Mouse (Mus musculus): Measurements from ENCODE around the gene Fezf2. TPM values are rescaled to one million over a fixed set of nuclear protein-coding genes. Genes with fewer than 3 reads are reported as not detected.
A peak's percentile ranks its signal among the peaks of the same experiment; 100 is the strongest.

Gene Fezf2
- polyA plus RNA-seq, 1 experiment from 2014 or later, result not detected

GRCm38 (mm10) chr14:12340238-12341074 lies 7.5 kb downstream of the Fezf2 start:
- Histone ChIP-seq H3K9me3 (replicated peaks) (no peaks in the 10 kb centered on the region), H3K4me1 (peaks cover 23% of the 10 kb centered on the region), H3K27me3 (peaks cover 99% of the 10 kb centered on the region), H3K36me3 (no peaks in the 10 kb centered on the region), H3K27ac (no peak overlapping the region), H3K4me2 (no peak overlapping the region), H3K9ac (no peak overlapping the region), H3K4me3 (replicated peaks) (peak overlapping the region; percentile 19; the same call in 1 of the 2 replicates)
- under 1% methylated on average over 19 of the region's 19 CpGs for WGBS
- no peak for ATAC-seq (replicated peaks; ENCODE audit: low FRiP score)

GRCm38 (mm10) chr14:12338811-12339565 lies 9.0 kb downstream of the Fezf2 start:
- Histone ChIP-seq H3K9ac (no peak overlapping the region), H3K27ac (no peak overlapping the region), H3K9me3 (replicated peaks) (no peaks in the 10 kb centered on the region), H3K36me3 (no peaks in the 10 kb centered on the region), H3K4me1 (peaks cover 10% of the 10 kb centered on the region; the same call in 1 of the 2 replicates), H3K4me3 (replicated peaks) (no peak overlapping the region), H3K4me2 (no peak overlapping the region), H3K27me3 (peaks cover 99% of the 10 kb centered on the region)
- ATAC-seq (replicated peaks; ENCODE audit: low FRiP score), result no peak
- 2% methylated on average over 10 of the region's 10 CpGs for WGBS

GRCm38 (mm10) chr14:12337998-12338809 lies 9.8 kb downstream of the Fezf2 start:
- H3K9me3 ChIP-seq (replicated peaks), result no peaks in the 10 kb centered on the region
- peaks cover 97% of the 10 kb centered on the region for H3K27me3 ChIP-seq
- no peaks in the 10 kb centered on the region for H3K36me3 ChIP-seq
- no peak for ATAC-seq (replicated peaks; ENCODE audit: low FRiP score)
- H3K27ac ChIP-seq, result no peak overlapping the region
- peaks cover 10% of the 10 kb centered on the region; the same call in 1 of the 2 replicates for H3K4me1 ChIP-seq
- H3K9ac ChIP-seq, result no peak overlapping the region
- H3K4me2 ChIP-seq, result no peak overlapping the region
- no peak overlapping the region for H3K4me3 ChIP-seq (replicated peaks)
- WGBS, result 2% methylated on average over 16 of the region's 16 CpGs

GRCm38 (mm10) chr14:12337421-12337997 lies 10.5 kb downstream of the Fezf2 start:
- no peak for ATAC-seq (replicated peaks; ENCODE audit: low FRiP score)
- no peak overlapping the region for H3K4me2 ChIP-seq
- WGBS, result 6% methylated on average over 8 of the region's 8 CpGs
- no peaks in the 10 kb centered on the region for H3K36me3 ChIP-seq
- no peak overlapping the region for H3K9ac ChIP-seq
- no peaks in the 10 kb centered on the region for H3K9me3 ChIP-seq (replicated peaks)
- no peak overlapping the region for H3K27ac ChIP-seq
- no peak overlapping the region for H3K4me3 ChIP-seq (replicated peaks)
- H3K27me3 ChIP-seq, result peaks cover 90% of the 10 kb centered on the region
- peaks cover 7% of the 10 kb centered on the region; the same call in 1 of the 2 replicates for H3K4me1 ChIP-seq

GRCm38 (mm10) chr14:12334925-12335324 lies 13.1 kb downstream of the Fezf2 start:
- H3K4me1 ChIP-seq, result no peaks in the 10 kb centered on the region
- WGBS, result 41% methylated on average over 7 of the region's 7 CpGs
- H3K9ac ChIP-seq, result no peak overlapping the region
- no peaks in the 10 kb centered on the region for H3K36me3 ChIP-seq
- no peak overlapping the region for H3K4me2 ChIP-seq
- no peak for ATAC-seq (replicated peaks; ENCODE audit: low FRiP score)
- no peaks in the 10 kb centered on the region for H3K9me3 ChIP-seq (replicated peaks)
- no peak overlapping the region for H3K4me3 ChIP-seq (replicated peaks)
- peaks cover 64% of the 10 kb centered on the region for H3K27me3 ChIP-seq
- H3K27ac ChIP-seq, result no peak overlapping the region

GRCm38 (mm10) chr14:12333622-12334021 lies 14.4 kb downstream of the Fezf2 start:
- no peak overlapping the region for H3K9ac ChIP-seq
- peaks cover 52% of the 10 kb centered on the region for H3K27me3 ChIP-seq
- no peak overlapping the region for H3K27ac ChIP-seq
- ATAC-seq (replicated peaks; ENCODE audit: low FRiP score), result no peak
- H3K4me2 ChIP-seq, result no peak overlapping the region
- no peaks in the 10 kb centered on the region for H3K9me3 ChIP-seq (replicated peaks)
- no peaks in the 10 kb centered on the region for H3K36me3 ChIP-seq
- no peak overlapping the region for H3K4me3 ChIP-seq (replicated peaks)
- no peaks in the 10 kb centered on the region for H3K4me1 ChIP-seq
- WGBS, result 82% methylated on average over 7 of the region's 7 CpGs

- no peak for ATAC-seq (replicated peaks; ENCODE audit: low FRiP score)
- Histone ChIP-seq H3K4me2 (no peak overlapping the region), H3K27me3 (no peaks in the 10 kb centered on the region), H3K9ac (no peak overlapping the region), H3K27ac (no peak overlapping the region), H3K4me3 (replicated peaks) (no peak overlapping the region), H3K9me3 (replicated peaks) (no peaks in the 10 kb centered on the region), H3K36me3 (peaks cover 4% of the 10 kb centered on the region; the same call in 1 of the 2 replicates), H3K4me1 (no peaks in the 10 kb centered on the region)
- 73% methylated on average over 2 of the region's 2 CpGs for WGBS
These were observed 44.9 kb downstream of the Fezf2 start for GRCm38 (mm10) chr14:12303106-12303505.

GRCm38 (mm10) chr14:12300677-12301076 lies 47.3 kb downstream of the Fezf2 start:
- Histone ChIP-seq H3K4me2 (no peak overlapping the region), H3K27me3 (no peaks in the 10 kb centered on the region), H3K4me3 (replicated peaks) (no peak overlapping the region), H3K27ac (no peak overlapping the region), H3K36me3 (peaks cover 6% of the 10 kb centered on the region; the same call in 1 of the 2 replicates), H3K9me3 (replicated peaks) (no peaks in the 10 kb centered on the region), H3K4me1 (no peaks in the 10 kb centered on the region), H3K9ac (no peak overlapping the region)
- ATAC-seq (replicated peaks; ENCODE audit: low FRiP score), result no peak
- 70% methylated on average over 3 of the region's 3 CpGs for WGBS

- Histone ChIP-seq H3K9me3 (replicated peaks) (no peaks in the 10 kb centered on the region), H3K4me1 (no peaks in the 10 kb centered on the region), H3K9ac (no peak overlapping the region), H3K27me3 (no peaks in the 10 kb centered on the region), H3K27ac (no peak overlapping the region), H3K36me3 (peaks cover 6% of the 10 kb centered on the region; the same call in 1 of the 2 replicates), H3K4me3 (replicated peaks) (no peak overlapping the region), H3K4me2 (no peak overlapping the region)
- no peak for ATAC-seq (replicated peaks; ENCODE audit: low FRiP score)
- WGBS, result 68% methylated on average over 4 of the region's 4 CpGs
These were observed 47.7 kb downstream of the Fezf2 start for GRCm38 (mm10) chr14:12300275-12300674.

- H3K4me3 ChIP-seq (replicated peaks), result no peak overlapping the region
- H3K9ac ChIP-seq, result no peak overlapping the region
- peaks cover 6% of the 10 kb centered on the region; the same call in 1 of the 2 replicates for H3K36me3 ChIP-seq
- H3K27me3 ChIP-seq, result no peaks in the 10 kb centered on the region
- no peaks in the 10 kb centered on the region for H3K4me1 ChIP-seq
- H3K4me2 ChIP-seq, result no peak overlapping the region
- no peak overlapping the region for H3K27ac ChIP-seq
- H3K9me3 ChIP-seq (replicated peaks), result no peaks in the 10 kb centered on the region
- ATAC-seq (replicated peaks; ENCODE audit: low FRiP score), result no peak
- 89% methylated on average over 6 of the region's 6 CpGs for WGBS
These were observed 48.3 kb downstream of the Fezf2 start for GRCm38 (mm10) chr14:12299654-12300053.

- no peak for ATAC-seq (replicated peaks; ENCODE audit: low FRiP score)
- no peaks in the 10 kb centered on the region for H3K9me3 ChIP-seq (replicated peaks)
- no peak overlapping the region for H3K9ac ChIP-seq
- H3K27me3 ChIP-seq, result no peaks in the 10 kb centered on the region
- H3K4me1 ChIP-seq, result no peaks in the 10 kb centered on the region
- no peak overlapping the region for H3K4me3 ChIP-seq (replicated peaks)
- peaks cover 6% of the 10 kb centered on the region; the same call in 1 of the 2 replicates for H3K36me3 ChIP-seq
- H3K27ac ChIP-seq, result no peak overlapping the region
- H3K4me2 ChIP-seq, result no peak overlapping the region
These were observed 48.8 kb downstream of the Fezf2 start for GRCm38 (mm10) chr14:12299171-12299570.

Measured in kidney, embryonic 15.5 days (tissue).